Mouse (Mus musculus) gastrocnemius, adult 18-20 months (tissue): ENCODE measurements around the gene Psmd10. TPM values are rescaled to one million over a fixed set of nuclear protein-coding genes. Genes with fewer than 3 reads are reported as not detected.

ENCODE experiments used
- total RNA-seq, 2 experiments: library from RNA; stranded (reverse); gene quantifications; 2 replicates each; pipeline ENCODE4 v1.2.3; 2021

Psmd10 gene
- total RNA-seq, 2 experiments from 2014 or later, result 9.9 to 10.7 TPM

Other genes with a start within 250 kb of the Psmd10 start
- gene Tex13b, start 143.3 kb downstream of the Psmd10 start, total RNA-seq, result not detected
- gene Vsig1, start 49.1 kb downstream of the Psmd10 start, total RNA-seq, result not detected
- 10 to 100 TPM; 20.7 to 28.3 TPM for gene Atg4a, start 179 bp upstream of the Psmd10 start, total RNA-seq